ENCODE assay signal across 8 mouse cellular contexts in the genomic region with DNA sequence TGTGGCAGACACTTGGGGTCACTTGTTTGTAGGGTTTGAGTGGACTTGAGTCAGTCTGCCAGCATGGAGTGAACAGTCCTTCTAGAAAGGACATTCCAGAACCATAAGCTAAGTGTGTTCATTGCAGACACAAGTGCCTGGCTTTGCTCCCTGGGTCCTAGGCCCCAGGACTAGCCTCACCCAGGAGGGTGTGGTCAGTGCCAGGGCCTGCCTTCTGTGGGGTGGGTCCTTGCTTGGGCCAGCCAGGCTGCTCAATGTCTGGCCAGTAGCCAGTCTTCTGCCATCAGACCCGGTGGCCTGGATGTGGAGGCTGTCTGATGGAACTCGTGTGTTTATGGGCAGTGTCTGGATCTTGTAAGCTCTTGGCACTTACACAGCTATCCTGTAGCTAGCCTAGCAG. TPM values are rescaled to one million over a fixed set of nuclear protein-coding genes. Genes with fewer than 3 reads are reported as not detected.
DNase-seq lines count a peak whose midpoint lies in the region; ATAC-seq and TF ChIP-seq lines count a peak whose summit lies in the region.

No protein-coding gene starts in this region.

- no peak for TF ChIP-seq CTCF in forebrain, postnatal 0 days (IDR thresholded peaks at IDR 0.05; ENCODE audit: low read depth)
- TF ChIP-seq CTCF in thymus, adult 2 months (IDR thresholded peaks at IDR 0.05; ENCODE audit: borderline replicate concordance, control insufficient read depth, extremely low read depth, insufficient read depth, low read length, poor library complexity): no peak

- H3K36me3 ChIP-seq in forebrain, postnatal 0 days (ENCODE audit: insufficient read depth): peaks cover 94% of the 10 kb centered on the region
- H3K36me3 ChIP-seq in forebrain, embryonic 13.5 days (ENCODE audit: poor library complexity, severe bottlenecking): peaks cover 100% of the 10 kb centered on the region
- H3K36me3 ChIP-seq in heart, embryonic 14.5 days (ENCODE audit: control insufficient read depth, insufficient read depth, low read length): peaks cover 92% of the 10 kb centered on the region
- H3K36me3 ChIP-seq in thymus, adult 2 months (ENCODE audit: control insufficient read depth, insufficient read depth, low read length): peaks cover 73% of the 10 kb centered on the region

- no peak overlapping the region for H3K27ac ChIP-seq in forebrain, postnatal 0 days (ENCODE audit: low read depth, low read length)
- no peak overlapping the region for H3K27ac ChIP-seq in forebrain, embryonic 13.5 days
- H3K27ac ChIP-seq in heart, embryonic 14.5 days (replicated peaks in 1 of 2; ENCODE audit: control insufficient read depth in 1 of 2, insufficient read depth in 1 of 2, low read depth in 2 of 2, low read length in 2 of 2): peak overlapping the region; percentile 94 to 97
- H3K27ac ChIP-seq in thymus, adult 2 months (ENCODE audit: control insufficient read depth, insufficient read depth, low read length): no peak overlapping the region

- 37% methylated on average over 2 of the region's 2 CpGs for WGBS in forebrain, postnatal 0 days
- WGBS in forebrain, embryonic 13.5 days: 79% methylated on average over 2 of the region's 2 CpGs
- 7% methylated on average over 2 of the region's 2 CpGs for WGBS in heart, embryonic 14.5 days
- 86% methylated on average over 2 of the region's 2 CpGs for WGBS in thymus, adult 2 months

- ATAC-seq in forebrain, postnatal 0 days: peak; percentile 18; the same call in 1 of the 2 replicates
- no peak for ATAC-seq in forebrain, embryonic 13.5 days
- ATAC-seq in heart, embryonic 14.5 days (ENCODE audit: insufficient number of reproducible peaks, insufficient read depth, low FRiP score, low read depth): peak; percentile 92

- H3K9me3 ChIP-seq in forebrain, postnatal 0 days (ENCODE audit: low read length): no peaks in the 10 kb centered on the region
- no peaks in the 10 kb centered on the region for H3K9me3 ChIP-seq in forebrain, embryonic 13.5 days (replicated peaks)
- H3K9me3 ChIP-seq in heart, embryonic 14.5 days (ENCODE audit: control insufficient read depth, low read length): no peaks in the 10 kb centered on the region

- DNase-seq in forebrain, postnatal 0 days: no peak
- peak; percentile 65 for DNase-seq in NIH3T3 (ENCODE audit: low read depth)
- peak; percentile 96 to 98 for DNase-seq in lung, adult 18-20 months
- DNase-seq in thymus, adult 2 months: no peak
- DNase-seq in thymus, postnatal 36 days: no peak
- no peak for DNase-seq in spleen, adult 12 weeks (ENCODE audit: low spot score)

- H3K4me1 ChIP-seq in forebrain, postnatal 0 days (ENCODE audit: insufficient read depth): no peaks in the 10 kb centered on the region
- no peaks in the 10 kb centered on the region for H3K4me1 ChIP-seq in forebrain, embryonic 13.5 days
- H3K4me1 ChIP-seq in heart, embryonic 14.5 days (ENCODE audit: control insufficient read depth in 2 of 2, insufficient read depth in 2 of 2, low read length in 2 of 2): peaks cover 56 to 60% of the 10 kb centered on the region in 2 experiments
- peaks cover 9% of the 10 kb centered on the region for H3K4me1 ChIP-seq in thymus, adult 2 months (replicated peaks; ENCODE audit: control insufficient read depth, insufficient read depth, low read length)

- no peak for TF ChIP-seq POLR2A in thymus, adult 2 months (IDR thresholded peaks at IDR 0.05; ENCODE audit: control insufficient read depth, extremely low read depth, insufficient read depth, low read length, poor library complexity)

- no peak overlapping the region for H3K4me2 ChIP-seq in forebrain, postnatal 0 days (ENCODE audit: low read depth)
- no peak overlapping the region for H3K4me2 ChIP-seq in forebrain, embryonic 13.5 days
- peak overlapping the region; percentile 38; the same call in 1 of the 2 replicates for H3K4me2 ChIP-seq in heart, embryonic 14.5 days (ENCODE audit: low read length)

- H3K27me3 ChIP-seq in forebrain, postnatal 0 days (ENCODE audit: insufficient read depth, low read length): no peaks in the 10 kb centered on the region
- H3K27me3 ChIP-seq in forebrain, embryonic 13.5 days: no peaks in the 10 kb centered on the region
- H3K27me3 ChIP-seq in heart, embryonic 14.5 days (ENCODE audit: control insufficient read depth, insufficient read depth, low read length): no peaks in the 10 kb centered on the region
- no peaks in the 10 kb centered on the region for H3K27me3 ChIP-seq in thymus, adult 2 months (ENCODE audit: control insufficient read depth, insufficient read depth, low read length)

- no peak overlapping the region for H3K9ac ChIP-seq in forebrain, postnatal 0 days
- no peak overlapping the region for H3K9ac ChIP-seq in forebrain, embryonic 13.5 days
- peak overlapping the region; percentile 52; the same call in 1 of the 2 replicates for H3K9ac ChIP-seq in heart, embryonic 14.5 days (ENCODE audit: low read length)

- no peak overlapping the region for H3K4me3 ChIP-seq in forebrain, postnatal 0 days (ENCODE audit: low read depth, low read length)
- H3K4me3 ChIP-seq in forebrain, embryonic 13.5 days: no peak overlapping the region
- H3K4me3 ChIP-seq in heart, embryonic 14.5 days (ENCODE audit: control insufficient read depth in 1 of 2, insufficient read depth in 1 of 2, low read depth in 1 of 2, low read length in 2 of 2): no peak overlapping the region
- H3K4me3 ChIP-seq in thymus, adult 2 months (ENCODE audit: control insufficient read depth, insufficient read depth, low read length): no peak overlapping the region

RNA-seq across cellular contexts. Expression of gene Crip2, which starts 7.5 kb away (rescaled TPM):
- total RNA-seq in forebrain, postnatal 0 days (2014; rRNA removed): 191 and 198 TPM in 2 replicates
- polyA plus RNA-seq in forebrain, postnatal 0 days (2015; fragmentation: Nextera tagmentation; extraction: Ambion mirVana): 533 and 584 TPM in 2 replicates
- polyA plus RNA-seq in forebrain, embryonic 13.5 days (2015; fragmentation: Nextera tagmentation; extraction: Ambion mirVana): 314 and 328 TPM in 2 replicates
- polyA plus RNA-seq in heart, embryonic 14.5 days (2014; fragmentation: Nextera tagmentation; extraction: Ambion mirVana): 1,706 and 1,786 TPM in 2 replicates
- polyA plus RNA-seq in thymus, adult 2 months (2012; rRNA removed): 95.9 and 282 TPM in 2 replicates

RNA-seq across cellular contexts. Expression of gene Crip1, which starts 13.5 kb away (rescaled TPM):
- total RNA-seq in forebrain, postnatal 0 days (2014; rRNA removed): 8.3 and 16.1 TPM in 2 replicates
- polyA plus RNA-seq in forebrain, postnatal 0 days (2015; fragmentation: Nextera tagmentation; extraction: Ambion mirVana): 28.9 and 47.1 TPM in 2 replicates
- 35.9 and 40.0 TPM in 2 replicates for polyA plus RNA-seq in forebrain, embryonic 13.5 days (2015; fragmentation: Nextera tagmentation; extraction: Ambion mirVana)
- polyA plus RNA-seq in heart, embryonic 14.5 days (2014; fragmentation: Nextera tagmentation; extraction: Ambion mirVana): 586 and 589 TPM in 2 replicates
- 904 and 1,218 TPM in 2 replicates for polyA plus RNA-seq in thymus, adult 2 months (2012; rRNA removed)

RNA-seq across cellular contexts. Expression of gene Tedc1, which starts 23.7 kb away (rescaled TPM):
- total RNA-seq in forebrain, postnatal 0 days (2014; rRNA removed): 7.8 and 8.6 TPM in 2 replicates
- polyA plus RNA-seq in forebrain, postnatal 0 days (2015; fragmentation: Nextera tagmentation; extraction: Ambion mirVana): 7.6 and 10.0 TPM in 2 replicates
- 32.2 and 41.2 TPM in 2 replicates for polyA plus RNA-seq in forebrain, embryonic 13.5 days (2015; fragmentation: Nextera tagmentation; extraction: Ambion mirVana)
- polyA plus RNA-seq in heart, embryonic 14.5 days (2014; fragmentation: Nextera tagmentation; extraction: Ambion mirVana): 13.3 and 17.5 TPM in 2 replicates
- 96.2 and 125 TPM in 2 replicates for polyA plus RNA-seq in thymus, adult 2 months (2012; rRNA removed)

RNA-seq across cellular contexts. Expression of gene Mta1, which starts 34.5 kb away (rescaled TPM):
- total RNA-seq in forebrain, postnatal 0 days (2014; rRNA removed): 49.2 and 59.3 TPM in 2 replicates
- 13.6 and 13.8 TPM in 2 replicates for polyA plus RNA-seq in forebrain, postnatal 0 days (2015; fragmentation: Nextera tagmentation; extraction: Ambion mirVana)
- 19.5 and 20.2 TPM in 2 replicates for polyA plus RNA-seq in forebrain, embryonic 13.5 days (2015; fragmentation: Nextera tagmentation; extraction: Ambion mirVana)
- 14.6 and 15.5 TPM in 2 replicates for polyA plus RNA-seq in heart, embryonic 14.5 days (2014; fragmentation: Nextera tagmentation; extraction: Ambion mirVana)
- 163 and 208 TPM in 2 replicates for polyA plus RNA-seq in thymus, adult 2 months (2012; rRNA removed)

RNA-seq across cellular contexts. Expression of gene Tmem121, which starts 53.2 kb away (rescaled TPM):
- total RNA-seq in forebrain, postnatal 0 days (2014; rRNA removed): 71.8 and 75.6 TPM in 2 replicates
- polyA plus RNA-seq in forebrain, postnatal 0 days (2015; fragmentation: Nextera tagmentation; extraction: Ambion mirVana): 59.3 and 66.7 TPM in 2 replicates
- polyA plus RNA-seq in forebrain, embryonic 13.5 days (2015; fragmentation: Nextera tagmentation; extraction: Ambion mirVana): 23.9 and 27.8 TPM in 2 replicates
- 1.1 and 1.2 TPM in 2 replicates for polyA plus RNA-seq in heart, embryonic 14.5 days (2014; fragmentation: Nextera tagmentation; extraction: Ambion mirVana)
- polyA plus RNA-seq in thymus, adult 2 months (2012; rRNA removed): 47.6 and 60.9 TPM in 2 replicates

Comparison
In these comparisons a context has a peak if more than half of its experiments do, and no peak if none do; other contexts are left out.
1. DNase-seq: peak in NIH3T3 (single experiment) and lung, adult 18-20 months (2 of 2); none in forebrain, postnatal 0 days (single experiment), thymus, adult 2 months (single experiment), thymus, postnatal 36 days (0 of 2) and spleen, adult 12 weeks (single experiment).
2. H3K27ac ChIP-seq: peak in heart, embryonic 14.5 days (2 of 2); none in forebrain, postnatal 0 days (single experiment), forebrain, embryonic 13.5 days (single experiment) and thymus, adult 2 months (single experiment).
3. RNA of gene Crip1, which starts 13.5 kb away (polyA plus RNA-seq): 904 to 1,218 TPM in thymus, adult 2 months and 586 to 589 TPM in heart, embryonic 14.5 days; 35.9 to 40.0 TPM in forebrain, embryonic 13.5 days and 28.9 to 47.1 TPM in forebrain, postnatal 0 days; every median in the first group is over 10 times any median in the second.